ENCODE assay signal across 8 mouse cellular contexts in genomic region chrX:129749102-129749501, GRCm38 (mm10). TPM values are rescaled to one million over a fixed set of nuclear protein-coding genes. Genes with fewer than 3 reads are reported as not detected.
DNase-seq lines count a peak whose midpoint lies in the region; ATAC-seq and TF ChIP-seq lines count a peak whose summit lies in the region.

No protein-coding gene starts in this region.

- 0% methylated on average over 1 of the region's 1 CpGs for WGBS in lung, postnatal 0 days
- WGBS in limb, embryonic 15.5 days, result 11% methylated on average over 1 of the region's 1 CpGs
- 12% methylated on average over 1 of the region's 1 CpGs for WGBS in stomach, embryonic 16.5 days

- H3K9ac ChIP-seq in lung, postnatal 0 days (replicated peaks; ENCODE audit: low read depth), result no peak overlapping the region
- H3K9ac ChIP-seq in limb, embryonic 15.5 days, result no peak overlapping the region
- H3K9ac ChIP-seq in stomach, embryonic 16.5 days (ENCODE audit: low read length), result no peak overlapping the region; the same call in 1 of the 2 replicates

- H3K9me3 ChIP-seq in lung, postnatal 0 days (ENCODE audit: low read length), result no peaks in the 10 kb centered on the region
- H3K9me3 ChIP-seq in limb, embryonic 15.5 days, result no peaks in the 10 kb centered on the region
- no peaks in the 10 kb centered on the region for H3K9me3 ChIP-seq in stomach, embryonic 16.5 days (replicated peaks; ENCODE audit: control insufficient read depth, low read length)

- TF ChIP-seq CTCF in lung, postnatal 0 days (IDR thresholded peaks at IDR 0.05), result no peak

- peak overlapping the region; percentile 49 for H3K4me2 ChIP-seq in lung, postnatal 0 days (replicated peaks; ENCODE audit: low read depth, low read length)
- peak overlapping the region; percentile 42; the same call in 1 of the 2 replicates for H3K4me2 ChIP-seq in limb, embryonic 15.5 days
- H3K4me2 ChIP-seq in stomach, embryonic 16.5 days (ENCODE audit: low read depth, low read length), result peak overlapping the region; percentile 49

- TF ChIP-seq EP300 in lung, postnatal 0 days (IDR thresholded peaks at IDR 0.05), result no peak

- no peak for ATAC-seq in lung, postnatal 0 days
- no peak for ATAC-seq in limb, embryonic 15.5 days (ENCODE audit: insufficient number of reproducible peaks, low FRiP score, low TSS enrichment, low read depth)
- no peak for ATAC-seq in stomach, embryonic 16.5 days (ENCODE audit: insufficient read depth, low FRiP score)

- H3K4me3 ChIP-seq in lung, postnatal 0 days (ENCODE audit: low read depth, low read length), result peak overlapping the region; percentile 55; the same call in 1 of the 2 replicates
- peak overlapping the region; percentile 57 for H3K4me3 ChIP-seq in limb, embryonic 15.5 days
- peak overlapping the region; percentile 63 for H3K4me3 ChIP-seq in stomach, embryonic 16.5 days (replicated peaks; ENCODE audit: low read length)

- no peaks in the 10 kb centered on the region for H3K4me1 ChIP-seq in lung, postnatal 0 days (ENCODE audit: insufficient read depth, low read depth, low read length)
- H3K4me1 ChIP-seq in limb, embryonic 15.5 days, result no peaks in the 10 kb centered on the region
- no peaks in the 10 kb centered on the region for H3K4me1 ChIP-seq in stomach, embryonic 16.5 days (ENCODE audit: control insufficient read depth, insufficient read depth, low read length)

- no peaks in the 10 kb centered on the region for H3K36me3 ChIP-seq in lung, postnatal 0 days (ENCODE audit: insufficient read depth, low read length)
- no peaks in the 10 kb centered on the region for H3K36me3 ChIP-seq in limb, embryonic 15.5 days
- H3K36me3 ChIP-seq in stomach, embryonic 16.5 days (ENCODE audit: control insufficient read depth, insufficient read depth, low read length), result no peaks in the 10 kb centered on the region

- DNase-seq in adrenal gland, postnatal 10 days, result peak; percentile 14
- no peak for DNase-seq in adrenal gland, adult (ENCODE audit: inconsistent age in 2 of 2, low spot score in 1 of 2)
- no peak for DNase-seq in lung, postnatal 0 days (ENCODE audit: low spot score)
- no peak for DNase-seq in lung, adult 18-20 months
- DNase-seq in spleen, postnatal 4 days (ENCODE audit: low spot score in 2 of 2), result no peak
- DNase-seq in adrenal gland, postnatal 4 days (ENCODE audit: low spot score in 2 of 2), result no peak

- H3K27ac ChIP-seq in lung, postnatal 0 days (ENCODE audit: low read length), result no peak overlapping the region
- no peak overlapping the region for H3K27ac ChIP-seq in limb, embryonic 15.5 days
- H3K27ac ChIP-seq in stomach, embryonic 16.5 days (ENCODE audit: low read length), result no peak overlapping the region

- no peaks in the 10 kb centered on the region for H3K27me3 ChIP-seq in lung, postnatal 0 days (replicated peaks; ENCODE audit: insufficient read depth, low read length)
- H3K27me3 ChIP-seq in limb, embryonic 15.5 days, result no peaks in the 10 kb centered on the region
- no peaks in the 10 kb centered on the region for H3K27me3 ChIP-seq in stomach, embryonic 16.5 days (ENCODE audit: control insufficient read depth, insufficient read depth, low read length)

RNA-seq across cellular contexts. Expression of gene Diaph2, which starts 0.4 kb away (rescaled TPM):
- 10 to 100 TPM; 18.5 to 23.7 TPM for total RNA-seq in adrenal gland, postnatal 10 days (2021)
- polyA plus RNA-seq in lung, postnatal 0 days (2015; fragmentation: Nextera tagmentation; extraction: Ambion mirVana), result 7.5 and 12.3 TPM in 2 replicates
- polyA plus RNA-seq in limb, embryonic 15.5 days (2015; fragmentation: Nextera tagmentation; extraction: Ambion mirVana), result 5.6 TPM in 2 replicates
- polyA plus RNA-seq in stomach, embryonic 16.5 days (2015; fragmentation: Nextera tagmentation; extraction: Ambion mirVana), result 6.1 and 7.6 TPM in 2 replicates
- 10 to 100 TPM; 23.1 to 25.4 TPM for total RNA-seq in adrenal gland, postnatal 4 days (2021)
